ENCODE assay signal across 8 mouse cellular contexts in the genomic region with DNA sequence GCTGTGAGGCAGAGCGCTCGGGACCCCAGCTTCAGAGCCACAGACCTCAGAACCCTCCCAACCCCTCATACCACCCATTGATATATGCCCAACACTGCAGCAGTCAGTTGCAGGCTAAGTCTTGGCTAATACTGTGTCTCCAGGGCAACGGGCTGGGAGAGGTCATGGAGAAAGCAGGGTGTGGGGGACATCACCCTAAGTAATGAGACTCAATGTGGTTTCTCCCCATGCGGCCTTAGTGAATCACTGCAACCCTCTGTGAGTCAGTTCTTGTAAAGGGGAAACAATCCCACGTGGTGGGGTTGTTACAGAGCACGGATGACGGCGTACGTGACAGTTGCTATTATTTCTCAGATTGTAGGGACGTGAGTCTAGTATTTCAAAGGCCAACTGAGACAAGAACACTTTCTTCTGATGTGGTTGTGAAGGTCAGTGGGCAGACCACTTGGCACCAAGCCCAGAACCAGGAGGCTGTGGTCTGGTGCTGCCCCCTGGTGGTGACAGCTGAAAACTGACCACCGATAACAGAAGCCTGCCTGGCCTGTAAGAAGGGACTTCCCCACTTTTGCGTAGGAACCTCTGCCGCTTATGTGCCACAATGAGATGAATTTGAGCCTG. TPM values are rescaled to one million over a fixed set of nuclear protein-coding genes. Genes with fewer than 3 reads are reported as not detected.
A peak's percentile ranks its signal among the peaks of the same experiment; 100 is the strongest.
DNase-seq lines count a peak whose midpoint lies in the region; ATAC-seq and TF ChIP-seq lines count a peak whose summit lies in the region.

No protein-coding gene starts in this region.

- intact Hi-C loops in heart, postnatal 14 days (cut with DNase I), result loop anchor here (2.0 kb wide), 1 partner anchor 33 kb away; no protein-coding TSS in a partner anchor

- peak; percentile 74 for DNase-seq in c-Kit-positive CD71-negative TER-119-negative erythroid progenitor cells, embryonic 14.5 days (ENCODE audit: low read depth)
- DNase-seq in forebrain, embryonic 11.5 days (ENCODE audit: low spot score), result peak; percentile 92
- peak; percentile 87 to 90 for DNase-seq in heart, postnatal 14 days
- DNase-seq in layer of hippocampus, adult 11-12 months (ENCODE audit: low spot score), result peak; percentile 83
- DNase-seq in ovary, adult 18-20 months (ENCODE audit: low spot score), result peak; percentile 80
- peak; percentile 59 for DNase-seq in thymus, postnatal 0 days (ENCODE audit: low spot score)

- TF ChIP-seq CTCF in ES-Bruce4 (IDR thresholded peaks at IDR 0.05; ENCODE audit: low read depth, low read length), result peak; percentile 97

- H3K4me1 ChIP-seq in ES-Bruce4 (ENCODE audit: control insufficient read depth, insufficient read depth, low read length), result no peaks in the 10 kb centered on the region
- no peaks in the 10 kb centered on the region for H3K4me1 ChIP-seq in forebrain, embryonic 11.5 days (replicated peaks; ENCODE audit: control insufficient read depth, insufficient read depth, low read length)
- H3K4me1 ChIP-seq in lung, embryonic 16.5 days (replicated peaks; ENCODE audit: control insufficient read depth, insufficient read depth, low read length), result peaks cover 8% of the 10 kb centered on the region; the same call in 1 of the 2 replicates

- H3K9me3 ChIP-seq in ES-Bruce4 (replicated peaks; ENCODE audit: control insufficient read depth, insufficient read depth, low read length, poor library complexity, severe bottlenecking), result no peaks in the 10 kb centered on the region
- H3K9me3 ChIP-seq in forebrain, embryonic 11.5 days (ENCODE audit: control insufficient read depth, low read length), result no peaks in the 10 kb centered on the region
- no peaks in the 10 kb centered on the region for H3K9me3 ChIP-seq in lung, embryonic 16.5 days (ENCODE audit: control insufficient read depth, low read length)

- H3K4me3 ChIP-seq in ES-Bruce4 (ENCODE audit: low read depth, low read length), result no peak overlapping the region
- no peak overlapping the region for H3K4me3 ChIP-seq in forebrain, embryonic 11.5 days (ENCODE audit: low read depth, low read length)
- no peak overlapping the region for H3K4me3 ChIP-seq in lung, embryonic 16.5 days (ENCODE audit: low read length)

- no peak overlapping the region for H3K4me2 ChIP-seq in forebrain, embryonic 11.5 days (ENCODE audit: low read depth, low read length, severe bottlenecking)
- no peak overlapping the region for H3K4me2 ChIP-seq in lung, embryonic 16.5 days (ENCODE audit: low read depth, low read length)

- WGBS in forebrain, embryonic 11.5 days, result 50% methylated on average over 13 of the region's 13 CpGs
- WGBS in lung, embryonic 16.5 days, result 24% methylated on average over 13 of the region's 13 CpGs

- ATAC-seq in forebrain, embryonic 11.5 days (replicated peaks; ENCODE audit: low FRiP score), result peak; percentile 66
- ATAC-seq in lung, embryonic 16.5 days (ENCODE audit: low read depth), result peak; percentile 63

- H3K36me3 ChIP-seq in ES-Bruce4 (ENCODE audit: control insufficient read depth, insufficient read depth, low read length, poor library complexity, severe bottlenecking), result no peaks in the 10 kb centered on the region
- no peaks in the 10 kb centered on the region for H3K36me3 ChIP-seq in forebrain, embryonic 11.5 days (ENCODE audit: control insufficient read depth, insufficient read depth, low read length)
- H3K36me3 ChIP-seq in lung, embryonic 16.5 days (ENCODE audit: control insufficient read depth, insufficient read depth, low read length), result 0 out of 2 replicates have a peak, but pooled peaks cover 2% of the 10 kb centered on the region

- TF ChIP-seq POLR2A in ES-Bruce4 (IDR thresholded peaks at IDR 0.05; ENCODE audit: insufficient read depth, low read length), result no peak

- no peak for TF ChIP-seq EP300 in ES-Bruce4 (IDR thresholded peaks at IDR 0.05; ENCODE audit: insufficient read depth, low read depth, low read length)

- no peak overlapping the region for H3K27ac ChIP-seq in ES-Bruce4 (ENCODE audit: insufficient read depth, low read length)
- no peak overlapping the region for H3K27ac ChIP-seq in forebrain, embryonic 11.5 days (ENCODE audit: low read depth, low read length)
- H3K27ac ChIP-seq in lung, embryonic 16.5 days (ENCODE audit: low read length), result no peak overlapping the region

- no peak overlapping the region for H3K9ac ChIP-seq in ES-Bruce4 (ENCODE audit: low read depth, poor library complexity, severe bottlenecking)
- no peak overlapping the region for H3K9ac ChIP-seq in forebrain, embryonic 11.5 days (ENCODE audit: low read length)
- no peak overlapping the region for H3K9ac ChIP-seq in lung, embryonic 16.5 days (ENCODE audit: low read length)

- no peaks in the 10 kb centered on the region for H3K27me3 ChIP-seq in ES-Bruce4 (ENCODE audit: control insufficient read depth, insufficient read depth, low read length, poor library complexity, severe bottlenecking)
- no peaks in the 10 kb centered on the region for H3K27me3 ChIP-seq in forebrain, embryonic 11.5 days (ENCODE audit: control insufficient read depth, insufficient read depth, low read length)
- H3K27me3 ChIP-seq in lung, embryonic 16.5 days (ENCODE audit: control insufficient read depth, insufficient read depth, low read depth, low read length), result no peaks in the 10 kb centered on the region

RNA-seq across cellular contexts. Expression of gene Card19, which starts 10.3 kb away (rescaled TPM):
- polyA plus RNA-seq in ES-Bruce4 (2011; ENCODE audit: insufficient read depth, insufficient read length, low read depth, missing spikeins), result 21.6 and 22.1 TPM in 2 replicates
- polyA plus RNA-seq in forebrain, embryonic 11.5 days (2014; fragmentation: Nextera tagmentation; extraction: Ambion mirVana), result 18.9 and 19.6 TPM in 2 replicates
- total RNA-seq in heart, postnatal 14 days (2021), result 100 to 1,000 TPM; 131 to 138 TPM
- 48.7 and 57.1 TPM in 2 replicates for polyA plus RNA-seq in lung, embryonic 16.5 days (2015; fragmentation: Nextera tagmentation; extraction: Ambion mirVana)
- polyA plus RNA-seq in thymus, postnatal 0 days (2015; fragmentation: Nextera tagmentation; extraction: Ambion mirVana), result 44.8 and 45.7 TPM in 2 replicates

RNA-seq across cellular contexts. Expression of gene Ninj1, which starts 18.2 kb away (rescaled TPM):
- polyA plus RNA-seq in ES-Bruce4 (2011; ENCODE audit: insufficient read depth, insufficient read length, low read depth, missing spikeins), result 30.0 and 37.7 TPM in 2 replicates
- 19.6 and 23.8 TPM in 2 replicates for polyA plus RNA-seq in forebrain, embryonic 11.5 days (2014; fragmentation: Nextera tagmentation; extraction: Ambion mirVana)
- total RNA-seq in heart, postnatal 14 days (2021), result 100 to 1,000 TPM in 1 of 2 experiments, 10 to 100 TPM in 1; 99.0 to 112 TPM
- polyA plus RNA-seq in lung, embryonic 16.5 days (2015; fragmentation: Nextera tagmentation; extraction: Ambion mirVana), result 46.8 and 47.5 TPM in 2 replicates
- polyA plus RNA-seq in thymus, postnatal 0 days (2015; fragmentation: Nextera tagmentation; extraction: Ambion mirVana), result 29.5 and 32.8 TPM in 2 replicates

RNA-seq across cellular contexts. Expression of gene Susd3, which starts 43.0 kb away (rescaled TPM):
- not detected in 2 replicates for polyA plus RNA-seq in ES-Bruce4 (2011; ENCODE audit: insufficient read depth, insufficient read length, low read depth, missing spikeins)
- polyA plus RNA-seq in forebrain, embryonic 11.5 days (2014; fragmentation: Nextera tagmentation; extraction: Ambion mirVana), result 0.32 and 1.4 TPM in 2 replicates
- total RNA-seq in heart, postnatal 14 days (2021), result under 1 TPM; 0.33 to 0.49 TPM
- polyA plus RNA-seq in lung, embryonic 16.5 days (2015; fragmentation: Nextera tagmentation; extraction: Ambion mirVana), result 1.6 and 2.2 TPM in 2 replicates
- polyA plus RNA-seq in thymus, postnatal 0 days (2015; fragmentation: Nextera tagmentation; extraction: Ambion mirVana), result 11.3 and 14.1 TPM in 2 replicates

RNA-seq across cellular contexts. Expression of gene Wnk2, which starts 57.7 kb away (rescaled TPM):
- 6.1 and 7.9 TPM in 2 replicates for polyA plus RNA-seq in ES-Bruce4 (2011; ENCODE audit: insufficient read depth, insufficient read length, low read depth, missing spikeins)
- polyA plus RNA-seq in forebrain, embryonic 11.5 days (2014; fragmentation: Nextera tagmentation; extraction: Ambion mirVana), result 10.3 and 10.7 TPM in 2 replicates
- total RNA-seq in heart, postnatal 14 days (2021), result 10 to 100 TPM; 40.3 to 60.0 TPM
- 0.85 and 0.98 TPM in 2 replicates for polyA plus RNA-seq in lung, embryonic 16.5 days (2015; fragmentation: Nextera tagmentation; extraction: Ambion mirVana)
- 0.32 and 0.55 TPM in 2 replicates for polyA plus RNA-seq in thymus, postnatal 0 days (2015; fragmentation: Nextera tagmentation; extraction: Ambion mirVana)
